Mouse (Mus musculus): ENCODE measurements around the gene Efhb. TPM values are rescaled to one million over a fixed set of nuclear protein-coding genes. Genes with fewer than 3 reads are reported as not detected.

Efhb gene
- total RNA-seq, 4 experiments from 2014 or later = 0.16 to 0.56 (median 0.26) TPM

DNA sequence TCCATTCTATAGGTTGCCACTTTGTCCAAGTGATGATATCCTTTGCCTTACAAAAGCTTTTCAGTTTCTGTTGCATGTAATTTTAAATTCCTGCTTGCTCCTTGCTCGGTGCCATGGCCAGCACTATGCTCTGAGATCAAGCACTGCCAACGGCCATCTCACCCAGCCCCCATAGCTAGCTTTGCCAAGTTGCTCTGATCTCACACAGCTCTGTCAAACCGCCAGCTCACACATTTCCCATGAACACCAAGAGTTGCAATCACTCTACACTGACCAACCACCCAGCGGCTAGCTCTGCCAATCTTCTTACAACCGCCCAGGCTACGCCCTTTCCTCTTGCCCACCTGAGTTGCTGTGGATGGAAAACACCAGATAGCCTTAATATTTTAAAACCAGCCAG lies 99.0 kb downstream of the Efhb start:
- DNase-seq (ENCODE audit: low spot score in 2 of 2) = no peak

Other genes with a start within 250 kb of the Efhb start
- gene Rab5a, start 15.9 kb upstream of the Efhb start, total RNA-seq (2022) = 100 to 1,000 TPM; 114 to 132 (median 121) TPM
- under 1 TPM in 1 of 4 experiments, not detected in 3; 0.15 TPM for gene Pp2d1, start 76.1 kb upstream of the Efhb start, total RNA-seq (2022)
- gene Kat2b, start 103.5 kb upstream of the Efhb start, total RNA-seq (2022) = 10 to 100 TPM; 16.8 to 35.3 (median 24.3) TPM
- under 1 TPM; 0.11 to 0.19 (median 0.15) TPM for gene Sgo1, start 226.0 kb upstream of the Efhb start, total RNA-seq (2022)

Measured in left cerebral cortex, adult 8-10 months (tissue).